Mouse (Mus musculus): ENCODE data around the gene Dll3. TPM values are rescaled to one million over a fixed set of nuclear protein-coding genes. Genes with fewer than 3 reads are reported as not detected.

Gene Dll3
- polyA plus RNA-seq, 1 experiment from 2014 or later = 16.3 TPM

- peak overlapping the region; percentile 97 for H3K9ac ChIP-seq (ENCODE audit: low read length)
- 35% methylated on average over 16 of the region's 16 CpGs for WGBS
- DNase-seq (ENCODE audit: low spot score) (no peak), ATAC-seq (no peak)
- no peaks in the 10 kb centered on the region for H3K9me3 ChIP-seq (replicated peaks; ENCODE audit: control insufficient read depth, low read length)
- peaks cover 8% of the 10 kb centered on the region for H3K4me1 ChIP-seq (ENCODE audit: control insufficient read depth, insufficient read depth, low read length)
- peak overlapping the region; percentile 90 for H3K27ac ChIP-seq (ENCODE audit: low read depth, low read length)
- H3K4me2 ChIP-seq (ENCODE audit: low read length) = peak overlapping the region; percentile 76
- no peaks in the 10 kb centered on the region for H3K27me3 ChIP-seq (replicated peaks; ENCODE audit: control insufficient read depth, insufficient read depth, low read length)
- peaks cover 13% of the 10 kb centered on the region for H3K36me3 ChIP-seq (ENCODE audit: control insufficient read depth, insufficient read depth, low read length)
- peak overlapping the region; percentile 85 for H3K4me3 ChIP-seq (ENCODE audit: low read depth, low read length)
Measured at GRCm38 (mm10) chr7:28268576-28268975, 33.5 kb downstream of the Dll3 start.

- H3K4me2 ChIP-seq (ENCODE audit: low read length) = peak overlapping the region; percentile 76
- H3K36me3 ChIP-seq (ENCODE audit: control insufficient read depth, insufficient read depth, low read length) = peaks cover 11% of the 10 kb centered on the region
- H3K27me3 ChIP-seq (replicated peaks; ENCODE audit: control insufficient read depth, insufficient read depth, low read length) = no peaks in the 10 kb centered on the region
- DNase-seq (ENCODE audit: low spot score) (peak; percentile 46), ATAC-seq (peak; percentile 85)
- under 1% methylated on average over 35 of the region's 62 CpGs for WGBS
- peak overlapping the region; percentile 97 for H3K9ac ChIP-seq (ENCODE audit: low read length)
- H3K4me3 ChIP-seq (ENCODE audit: low read depth, low read length) = peak overlapping the region; percentile 85
- H3K27ac ChIP-seq (ENCODE audit: low read depth, low read length) = peak overlapping the region; percentile 90
- no peaks in the 10 kb centered on the region for H3K9me3 ChIP-seq (replicated peaks; ENCODE audit: control insufficient read depth, low read length)
- peaks cover 8% of the 10 kb centered on the region for H3K4me1 ChIP-seq (ENCODE audit: control insufficient read depth, insufficient read depth, low read length)
Measured at GRCm38 (mm10) chr7:28268042-28268531, 34.0 kb downstream of the Dll3 start.

- WGBS = 8% methylated on average over 57 of the region's 57 CpGs
- no peaks in the 10 kb centered on the region for H3K27me3 ChIP-seq (replicated peaks; ENCODE audit: control insufficient read depth, insufficient read depth, low read length)
- no peaks in the 10 kb centered on the region for H3K9me3 ChIP-seq (replicated peaks; ENCODE audit: control insufficient read depth, low read length)
- H3K4me2 ChIP-seq (ENCODE audit: low read length) = peak within 1 kb of the TSS; percentile 76
- DNase-seq (ENCODE audit: low spot score) (peak; percentile 97), ATAC-seq (peak; percentile 95)
- H3K9ac ChIP-seq (ENCODE audit: low read length) = peak within 1 kb of the TSS; percentile 97
- H3K36me3 ChIP-seq (ENCODE audit: control insufficient read depth, insufficient read depth, low read length) = peaks cover 8% of the 10 kb centered on the region
- peaks cover 8% of the 10 kb centered on the region for H3K4me1 ChIP-seq (ENCODE audit: control insufficient read depth, insufficient read depth, low read length)
- H3K4me3 ChIP-seq (ENCODE audit: low read depth, low read length) = peak within 1 kb of the TSS; percentile 85
- peak within 1 kb of the TSS; percentile 90 for H3K27ac ChIP-seq (ENCODE audit: low read depth, low read length)
Measured at GRCm38 (mm10) chr7:28267129-28268041, 34.7 kb downstream of the Dll3 start, which contains the start of gene Eid2. TSS of gene Eid2 (plus strand) at chr7:28267881.

- WGBS = 83% methylated on average over 13 of the region's 13 CpGs
- no peaks in the 10 kb centered on the region for H3K9me3 ChIP-seq (replicated peaks; ENCODE audit: control insufficient read depth, low read length)
- no peak for DNase-seq (ENCODE audit: low spot score)
- H3K27ac ChIP-seq (ENCODE audit: low read depth, low read length) = no peak overlapping the region
- H3K4me1 ChIP-seq (ENCODE audit: control insufficient read depth, insufficient read depth, low read length) = peaks cover 8% of the 10 kb centered on the region
- no peak overlapping the region for H3K9ac ChIP-seq (ENCODE audit: low read length)
- H3K4me3 ChIP-seq (ENCODE audit: low read depth, low read length) = no peak overlapping the region
- H3K4me2 ChIP-seq (ENCODE audit: low read length) = no peak overlapping the region
- H3K36me3 ChIP-seq (ENCODE audit: control insufficient read depth, insufficient read depth, low read length) = peaks cover 4% of the 10 kb centered on the region; the same call in 1 of the 2 replicates
- ATAC-seq = no peak
- no peaks in the 10 kb centered on the region for H3K27me3 ChIP-seq (replicated peaks; ENCODE audit: control insufficient read depth, insufficient read depth, low read length)
Measured at GRCm38 (mm10) chr7:28265391-28265790, 36.6 kb downstream of the Dll3 start.

GRCm38 (mm10) chr7:28263786-28264185 lies 38.3 kb downstream of the Dll3 start:
- DNase-seq (ENCODE audit: low spot score) (peak; percentile 55), ATAC-seq (no peak)
- H3K4me2 ChIP-seq (ENCODE audit: low read length) = no peak overlapping the region
- no peak overlapping the region for H3K27ac ChIP-seq (ENCODE audit: low read depth, low read length)
- WGBS = 6% methylated on average over 13 of the region's 15 CpGs
- no peak overlapping the region for H3K4me3 ChIP-seq (ENCODE audit: low read depth, low read length)
- H3K36me3 ChIP-seq (ENCODE audit: control insufficient read depth, insufficient read depth, low read length) = no peaks in the 10 kb centered on the region
- H3K4me1 ChIP-seq (ENCODE audit: control insufficient read depth, insufficient read depth, low read length) = peaks cover 2% of the 10 kb centered on the region
- no peaks in the 10 kb centered on the region for H3K27me3 ChIP-seq (replicated peaks; ENCODE audit: control insufficient read depth, insufficient read depth, low read length)
- no peak overlapping the region for H3K9ac ChIP-seq (ENCODE audit: low read length)
- H3K9me3 ChIP-seq (replicated peaks; ENCODE audit: control insufficient read depth, low read length) = no peaks in the 10 kb centered on the region

- 41% methylated on average over 5 of the region's 5 CpGs for WGBS
- Histone ChIP-seq H3K27me3 (replicated peaks; ENCODE audit: control insufficient read depth, insufficient read depth, low read length) (no peaks in the 10 kb centered on the region), H3K9me3 (replicated peaks; ENCODE audit: control insufficient read depth, low read length) (no peaks in the 10 kb centered on the region), H3K36me3 (ENCODE audit: control insufficient read depth, insufficient read depth, low read length) (no peaks in the 10 kb centered on the region), H3K9ac (ENCODE audit: low read length) (no peak overlapping the region), H3K4me1 (ENCODE audit: control insufficient read depth, insufficient read depth, low read length) (no peaks in the 10 kb centered on the region), H3K4me3 (ENCODE audit: low read depth, low read length) (no peak overlapping the region), H3K27ac (ENCODE audit: low read depth, low read length) (no peak overlapping the region), H3K4me2 (ENCODE audit: low read length) (no peak overlapping the region)
- ATAC-seq (no peak), DNase-seq (ENCODE audit: low spot score) (no peak)
Measured at GRCm38 (mm10) chr7:28262861-28263260, 39.2 kb downstream of the Dll3 start.

- ATAC-seq (no peak), DNase-seq (ENCODE audit: low spot score) (no peak)
- Histone ChIP-seq H3K9ac (ENCODE audit: low read length) (no peak overlapping the region), H3K4me2 (ENCODE audit: low read length) (no peak overlapping the region), H3K27ac (ENCODE audit: low read depth, low read length) (no peak overlapping the region), H3K27me3 (replicated peaks; ENCODE audit: control insufficient read depth, insufficient read depth, low read length) (no peaks in the 10 kb centered on the region), H3K4me3 (ENCODE audit: low read depth, low read length) (no peak overlapping the region), H3K9me3 (replicated peaks; ENCODE audit: control insufficient read depth, low read length) (no peaks in the 10 kb centered on the region), H3K4me1 (ENCODE audit: control insufficient read depth, insufficient read depth, low read length) (no peaks in the 10 kb centered on the region), H3K36me3 (ENCODE audit: control insufficient read depth, insufficient read depth, low read length) (no peaks in the 10 kb centered on the region)
- 82% methylated on average over 6 of the region's 6 CpGs for WGBS
Measured at GRCm38 (mm10) chr7:28255476-28255875, 46.6 kb downstream of the Dll3 start.

GRCm38 (mm10) chr7:28254591-28254990 lies 47.4 kb downstream of the Dll3 start:
- H3K4me2 ChIP-seq (ENCODE audit: low read length) = no peak overlapping the region
- no peaks in the 10 kb centered on the region for H3K27me3 ChIP-seq (replicated peaks; ENCODE audit: control insufficient read depth, insufficient read depth, low read length)
- no peaks in the 10 kb centered on the region for H3K9me3 ChIP-seq (replicated peaks; ENCODE audit: control insufficient read depth, low read length)
- no peaks in the 10 kb centered on the region for H3K4me1 ChIP-seq (ENCODE audit: control insufficient read depth, insufficient read depth, low read length)
- ATAC-seq (no peak), DNase-seq (ENCODE audit: low spot score) (no peak)
- H3K36me3 ChIP-seq (ENCODE audit: control insufficient read depth, insufficient read depth, low read length) = no peaks in the 10 kb centered on the region
- no peak overlapping the region for H3K4me3 ChIP-seq (ENCODE audit: low read depth, low read length)
- no peak overlapping the region for H3K27ac ChIP-seq (ENCODE audit: low read depth, low read length)
- no peak overlapping the region for H3K9ac ChIP-seq (ENCODE audit: low read length)
- 92% methylated on average over 6 of the region's 6 CpGs for WGBS

- Histone ChIP-seq H3K4me3 (ENCODE audit: low read depth, low read length) (no peak overlapping the region), H3K4me1 (ENCODE audit: control insufficient read depth, insufficient read depth, low read length) (no peaks in the 10 kb centered on the region), H3K4me2 (ENCODE audit: low read length) (no peak overlapping the region), H3K9me3 (replicated peaks; ENCODE audit: control insufficient read depth, low read length) (no peaks in the 10 kb centered on the region), H3K27me3 (replicated peaks; ENCODE audit: control insufficient read depth, insufficient read depth, low read length) (no peaks in the 10 kb centered on the region), H3K9ac (ENCODE audit: low read length) (no peak overlapping the region), H3K36me3 (ENCODE audit: control insufficient read depth, insufficient read depth, low read length) (no peaks in the 10 kb centered on the region), H3K27ac (ENCODE audit: low read depth, low read length) (no peak overlapping the region)
- WGBS = 91% methylated on average over 17 of the region's 17 CpGs
- no peak for DNase-seq (ENCODE audit: low spot score)
- no peak for ATAC-seq
Measured at GRCm38 (mm10) chr7:28251976-28252375, 50.1 kb downstream of the Dll3 start.

Measured in forebrain, embryonic 14.5 days (tissue).